Mouse (Mus musculus): Measurements from ENCODE around the gene Angpt4. TPM values are rescaled to one million over a fixed set of nuclear protein-coding genes. Genes with fewer than 3 reads are reported as not detected.

The Angpt4 gene
- polyA plus RNA-seq, 1 experiment from 2014 or later, result 2.7 TPM

DNA sequence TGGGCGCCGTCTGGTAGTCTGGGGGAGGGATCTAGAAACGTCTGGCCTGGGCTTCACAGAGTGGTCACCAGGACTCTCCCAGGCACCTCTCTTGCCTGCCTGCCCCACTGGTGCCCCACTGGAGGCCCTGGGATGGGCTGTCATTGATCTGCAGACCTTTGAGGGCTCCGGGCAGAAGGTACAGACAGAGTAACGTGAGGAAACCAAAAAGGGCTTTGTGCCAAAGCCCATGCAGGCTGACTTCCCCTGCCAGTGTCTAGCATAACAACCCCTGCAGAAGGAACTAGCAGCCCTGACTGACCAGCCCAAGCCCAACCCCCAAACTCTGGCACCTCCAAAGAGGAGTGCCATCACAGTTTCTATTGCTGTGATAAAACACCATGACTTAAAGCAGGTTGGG lies 15.1 kb upstream of the Angpt4 start:
- 64% methylated on average over 5 of the region's 5 CpGs for WGBS
- Histone ChIP-seq H3K27ac (no peak overlapping the region), H3K4me1 (peaks cover 20% of the 10 kb centered on the region), H3K4me2 (no peak overlapping the region), H3K9me3 (replicated peaks) (no peaks in the 10 kb centered on the region), H3K9ac (no peak overlapping the region), H3K4me3 (replicated peaks) (no peak overlapping the region), H3K27me3 (peaks cover 4% of the 10 kb centered on the region; the same call in 1 of the 2 replicates), H3K36me3 (no peaks in the 10 kb centered on the region)
- no peak for ATAC-seq (replicated peaks; ENCODE audit: low FRiP score)

DNA sequence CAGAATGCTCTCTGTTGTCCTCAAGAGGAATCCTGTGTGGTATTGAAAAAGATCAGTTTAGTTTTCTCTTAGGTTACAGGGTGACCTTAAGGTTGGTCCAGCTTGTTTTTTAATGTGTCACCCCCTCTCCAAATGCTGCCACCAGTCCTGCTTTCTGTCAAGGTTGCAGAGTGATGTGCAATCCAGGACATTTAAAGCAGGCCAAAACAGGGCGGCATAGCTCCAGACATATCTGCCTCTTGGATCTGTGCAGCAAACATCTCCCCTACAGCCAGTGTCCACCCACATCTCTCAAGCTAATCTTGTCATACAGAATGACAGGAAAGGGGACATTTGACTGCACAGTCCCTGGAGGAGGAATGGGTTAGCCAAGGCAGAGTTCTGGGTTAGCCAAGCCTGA lies 12.9 kb upstream of the Angpt4 start:
- no peak overlapping the region for H3K27ac ChIP-seq
- H3K9ac ChIP-seq, result no peak overlapping the region
- H3K9me3 ChIP-seq (replicated peaks), result no peaks in the 10 kb centered on the region
- 91% methylated on average over 1 of the region's 1 CpGs for WGBS
- H3K36me3 ChIP-seq, result no peaks in the 10 kb centered on the region
- no peak overlapping the region for H3K4me3 ChIP-seq (replicated peaks)
- peaks cover 8% of the 10 kb centered on the region; the same call in 1 of the 2 replicates for H3K27me3 ChIP-seq
- peaks cover 17% of the 10 kb centered on the region for H3K4me1 ChIP-seq
- ATAC-seq (replicated peaks; ENCODE audit: low FRiP score), result no peak
- no peak overlapping the region for H3K4me2 ChIP-seq

DNA sequence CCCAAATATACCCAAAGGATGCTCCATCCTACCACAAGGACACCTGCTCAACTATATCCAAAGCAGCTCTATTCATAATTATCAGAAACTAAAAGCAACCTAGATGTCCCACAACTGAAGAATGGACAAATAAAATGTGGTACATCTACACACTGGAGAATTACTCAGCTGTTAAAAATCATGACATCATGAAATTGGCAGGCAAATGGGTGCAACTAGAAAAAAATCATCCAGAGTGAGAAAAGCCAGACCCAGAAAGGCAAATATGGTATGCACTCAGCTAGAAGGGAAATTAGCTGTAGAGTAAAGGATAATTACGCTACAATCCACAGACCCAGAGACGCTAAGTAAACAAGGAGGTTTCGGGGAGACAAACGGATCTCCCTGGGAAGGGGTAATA lies 10.2 kb upstream of the Angpt4 start:
- H3K4me2 ChIP-seq, result no peak overlapping the region
- no peak overlapping the region for H3K27ac ChIP-seq
- H3K9ac ChIP-seq, result no peak overlapping the region
- H3K4me3 ChIP-seq (replicated peaks), result no peak overlapping the region
- ATAC-seq (replicated peaks; ENCODE audit: low FRiP score), result no peak
- no peaks in the 10 kb centered on the region for H3K9me3 ChIP-seq (replicated peaks)
- no peaks in the 10 kb centered on the region for H3K36me3 ChIP-seq
- WGBS, result 47% methylated on average over 4 of the region's 4 CpGs
- no peaks in the 10 kb centered on the region for H3K4me1 ChIP-seq
- H3K27me3 ChIP-seq, result peaks cover 8% of the 10 kb centered on the region; the same call in 1 of the 2 replicates

DNA sequence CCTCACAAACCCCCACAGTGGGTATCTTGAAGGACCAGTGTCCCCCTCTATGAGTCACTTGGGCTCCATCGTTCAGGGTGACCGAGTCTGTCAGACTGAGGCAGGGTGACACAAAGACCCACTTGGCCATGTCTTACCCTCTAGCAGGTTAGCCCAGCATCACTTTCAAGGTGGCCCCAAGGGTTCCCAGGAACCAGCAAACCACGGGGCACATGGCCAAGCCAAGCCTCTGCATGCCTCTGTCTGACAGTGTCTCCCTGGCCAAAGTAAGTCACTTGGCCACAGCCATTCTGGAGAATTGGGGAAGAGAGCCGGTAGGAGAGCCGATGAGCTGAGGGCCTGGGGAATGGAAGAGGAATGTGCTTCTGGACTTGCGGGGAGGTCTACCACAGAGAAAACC lies 7.7 kb upstream of the Angpt4 start:
- no peak overlapping the region for H3K4me3 ChIP-seq (replicated peaks)
- no peak overlapping the region for H3K4me2 ChIP-seq
- peaks cover 10% of the 10 kb centered on the region; the same call in 1 of the 2 replicates for H3K27me3 ChIP-seq
- H3K4me1 ChIP-seq, result no peaks in the 10 kb centered on the region
- H3K36me3 ChIP-seq, result no peaks in the 10 kb centered on the region
- H3K27ac ChIP-seq, result no peak overlapping the region
- no peak overlapping the region for H3K9ac ChIP-seq
- no peak for ATAC-seq (replicated peaks; ENCODE audit: low FRiP score)
- WGBS, result 90% methylated on average over 6 of the region's 6 CpGs
- no peaks in the 10 kb centered on the region for H3K9me3 ChIP-seq (replicated peaks)

DNA sequence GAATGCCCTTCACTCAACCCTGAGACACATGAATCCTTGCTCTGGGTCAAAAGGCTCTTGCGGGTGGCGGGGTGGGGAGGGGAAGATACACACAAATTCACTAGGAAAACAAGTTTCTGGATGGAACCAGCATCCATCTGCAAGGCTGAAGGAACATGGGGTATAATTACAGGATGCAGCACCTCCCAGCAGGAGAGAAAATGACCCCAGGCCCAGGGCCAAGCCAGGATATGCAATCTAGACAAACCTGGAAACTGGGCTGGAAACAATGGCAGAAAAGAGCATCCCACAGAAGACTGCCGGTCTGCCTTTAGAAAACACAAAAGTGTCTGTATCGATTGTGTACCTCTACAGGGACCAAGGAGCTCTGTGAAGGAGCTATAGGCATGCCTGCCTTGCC lies 7.1 kb upstream of the Angpt4 start:
- Histone ChIP-seq H3K27me3 (peaks cover 13% of the 10 kb centered on the region), H3K27ac (no peak overlapping the region), H3K36me3 (no peaks in the 10 kb centered on the region), H3K4me1 (no peaks in the 10 kb centered on the region), H3K4me2 (no peak overlapping the region), H3K9me3 (replicated peaks) (no peaks in the 10 kb centered on the region), H3K9ac (no peak overlapping the region), H3K4me3 (replicated peaks) (no peak overlapping the region)
- WGBS, result 60% methylated on average over 4 of the region's 4 CpGs
- no peak for ATAC-seq (replicated peaks; ENCODE audit: low FRiP score)

DNA sequence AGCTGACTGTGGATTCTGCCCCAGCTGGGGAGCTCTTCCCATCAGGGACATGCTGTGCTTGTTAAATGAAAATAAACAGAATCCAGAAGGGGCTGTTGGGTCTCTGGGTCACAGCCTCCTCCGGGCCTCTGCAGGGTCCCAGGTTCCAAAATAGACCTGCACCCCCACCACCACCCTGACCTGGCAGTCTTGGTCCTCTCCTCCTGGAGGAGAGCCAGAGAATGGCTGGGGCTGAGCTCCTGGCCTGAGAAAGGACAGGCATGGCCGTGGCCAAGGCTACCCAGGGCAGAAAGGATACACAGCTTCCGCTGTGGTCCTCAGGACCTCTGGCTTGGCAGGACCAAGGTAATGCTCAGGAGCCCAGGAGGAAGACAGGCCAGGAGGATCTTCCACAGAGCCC lies 6.4 kb upstream of the Angpt4 start:
- Histone ChIP-seq H3K27ac (no peak overlapping the region), H3K4me1 (no peaks in the 10 kb centered on the region), H3K9ac (no peak overlapping the region), H3K9me3 (replicated peaks) (no peaks in the 10 kb centered on the region), H3K4me3 (replicated peaks) (no peak overlapping the region), H3K27me3 (peaks cover 12% of the 10 kb centered on the region), H3K36me3 (no peaks in the 10 kb centered on the region), H3K4me2 (no peak overlapping the region)
- no peak; the same call in 1 of the 2 replicates for ATAC-seq (replicated peaks; ENCODE audit: low FRiP score)
- 52% methylated on average over 3 of the region's 3 CpGs for WGBS

DNA sequence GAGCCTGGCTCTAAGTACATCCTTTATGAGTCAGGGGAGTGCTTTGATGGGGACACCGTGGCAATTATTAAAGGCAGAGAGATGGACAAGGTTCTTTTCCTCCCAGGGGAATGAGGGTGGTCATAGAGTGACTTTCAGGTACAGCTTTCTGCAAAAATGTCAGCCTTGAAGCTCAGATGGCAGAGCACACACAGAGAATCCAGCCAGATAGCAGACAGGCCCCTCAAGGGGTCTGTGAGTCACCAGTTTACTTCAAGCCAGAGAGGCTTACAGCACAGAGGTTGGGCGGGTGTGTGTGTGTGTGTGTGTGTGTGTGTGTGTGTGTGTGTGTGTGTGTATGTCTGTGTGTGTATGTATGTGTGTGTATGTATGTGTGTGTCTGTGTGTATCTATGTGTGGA lies 4.0 kb upstream of the Angpt4 start:
- H3K9ac ChIP-seq, result no peak overlapping the region
- no peaks in the 10 kb centered on the region for H3K9me3 ChIP-seq (replicated peaks)
- H3K36me3 ChIP-seq, result no peaks in the 10 kb centered on the region
- H3K4me1 ChIP-seq, result peaks cover 20% of the 10 kb centered on the region
- H3K4me2 ChIP-seq, result no peak overlapping the region
- no peak overlapping the region for H3K4me3 ChIP-seq (replicated peaks)
- WGBS, result 81% methylated on average over 2 of the region's 2 CpGs
- no peak overlapping the region for H3K27ac ChIP-seq
- peaks cover 12% of the 10 kb centered on the region for H3K27me3 ChIP-seq
- no peak for ATAC-seq (replicated peaks; ENCODE audit: low FRiP score)

DNA sequence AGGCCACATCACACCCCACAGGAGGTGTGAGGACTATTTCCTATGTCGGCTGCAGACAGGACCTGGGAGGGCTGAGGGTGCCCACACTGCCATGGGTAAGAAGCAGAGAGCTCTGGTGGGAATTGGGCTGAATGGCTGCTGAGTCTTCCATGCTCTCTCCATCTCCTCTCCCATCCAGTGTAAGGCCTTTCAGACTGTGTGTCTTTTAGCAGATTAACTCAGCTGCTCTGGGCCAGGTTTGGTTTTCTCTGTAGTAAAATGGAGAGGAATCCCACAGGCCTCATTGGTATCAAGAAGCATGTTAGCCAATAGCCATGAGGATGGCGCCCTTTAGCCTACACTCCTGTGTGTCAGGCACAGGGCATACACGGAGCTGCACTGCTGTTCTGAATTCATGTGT lies 1.6 kb upstream of the Angpt4 start:
- Histone ChIP-seq H3K4me1 (peaks cover 20% of the 10 kb centered on the region), H3K4me3 (replicated peaks) (no peak overlapping the region), H3K27ac (no peak overlapping the region), H3K9ac (no peak overlapping the region), H3K27me3 (peaks cover 26% of the 10 kb centered on the region), H3K4me2 (no peak overlapping the region), H3K36me3 (no peaks in the 10 kb centered on the region), H3K9me3 (replicated peaks) (no peaks in the 10 kb centered on the region)
- ATAC-seq (replicated peaks; ENCODE audit: low FRiP score), result no peak
- 75% methylated on average over 3 of the region's 3 CpGs for WGBS

DNA sequence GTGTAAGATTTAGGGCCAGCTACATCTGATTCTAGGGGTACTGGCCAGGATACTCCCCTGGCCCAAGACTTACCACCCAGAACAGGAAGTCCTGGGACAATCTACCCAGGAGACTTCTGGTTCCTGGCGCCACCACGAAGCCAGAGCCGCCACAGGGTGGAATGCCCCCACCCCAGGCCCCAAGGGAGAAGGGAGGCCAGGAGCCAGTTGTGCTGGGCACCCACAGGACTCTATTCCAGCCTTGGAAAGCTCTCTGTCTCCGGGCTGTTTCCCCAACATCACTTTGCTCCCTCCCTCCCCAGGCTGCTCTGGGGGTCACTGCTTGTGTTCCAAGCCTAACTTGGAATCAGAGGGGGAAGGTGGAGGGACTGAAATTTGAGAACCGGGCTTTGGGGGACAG lies 512 bp upstream of the Angpt4 start:
- no peak; the same call in 1 of the 2 replicates for ATAC-seq (replicated peaks; ENCODE audit: low FRiP score)
- H3K4me2 ChIP-seq, result no peak overlapping the region
- H3K27me3 ChIP-seq, result peaks cover 33% of the 10 kb centered on the region
- 37% methylated on average over 5 of the region's 5 CpGs for whole genome bisulfite sequencing
- H3K9me3 ChIP-seq (replicated peaks), result no peaks in the 10 kb centered on the region
- H3K9ac ChIP-seq, result no peak overlapping the region
- no peak overlapping the region for H3K4me3 ChIP-seq (replicated peaks)
- no peaks in the 10 kb centered on the region for H3K36me3 ChIP-seq
- peaks cover 25% of the 10 kb centered on the region for H3K4me1 ChIP-seq
- H3K27ac ChIP-seq, result peak overlapping the region; percentile 49

DNA sequence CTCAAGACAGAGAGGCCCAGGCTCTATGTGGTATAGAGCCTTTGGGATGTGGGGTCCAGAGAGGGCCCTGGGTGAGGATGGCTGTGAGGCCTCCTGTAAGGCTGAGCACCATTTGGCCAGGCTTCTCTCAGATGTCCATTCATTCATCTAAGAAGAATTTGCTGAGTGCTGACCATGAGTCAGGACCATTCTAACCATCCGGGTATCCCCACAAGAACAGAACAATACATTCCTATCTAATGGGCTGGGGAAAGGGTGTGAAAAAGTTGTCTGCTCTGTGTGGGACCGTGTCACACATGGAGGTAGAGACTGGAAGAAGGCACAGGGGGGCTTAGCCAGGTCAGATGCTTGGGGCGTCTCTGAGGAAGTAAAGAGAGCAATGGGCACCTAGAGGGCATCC lies 741 bp downstream of the Angpt4 start:
- Histone ChIP-seq H3K9me3 (replicated peaks) (no peaks in the 10 kb centered on the region), H3K36me3 (no peaks in the 10 kb centered on the region), H3K4me2 (0 out of 2 replicates have a peak overlapping the region, but pooled peaks have one; percentile 2), H3K9ac (no peak overlapping the region), H3K4me3 (replicated peaks) (no peak overlapping the region), H3K4me1 (peaks cover 37% of the 10 kb centered on the region), H3K27ac (no peak overlapping the region), H3K27me3 (peaks cover 33% of the 10 kb centered on the region)
- ATAC-seq (replicated peaks; ENCODE audit: low FRiP score), result no peak
- WGBS, result 76% methylated on average over 3 of the region's 3 CpGs

DNA sequence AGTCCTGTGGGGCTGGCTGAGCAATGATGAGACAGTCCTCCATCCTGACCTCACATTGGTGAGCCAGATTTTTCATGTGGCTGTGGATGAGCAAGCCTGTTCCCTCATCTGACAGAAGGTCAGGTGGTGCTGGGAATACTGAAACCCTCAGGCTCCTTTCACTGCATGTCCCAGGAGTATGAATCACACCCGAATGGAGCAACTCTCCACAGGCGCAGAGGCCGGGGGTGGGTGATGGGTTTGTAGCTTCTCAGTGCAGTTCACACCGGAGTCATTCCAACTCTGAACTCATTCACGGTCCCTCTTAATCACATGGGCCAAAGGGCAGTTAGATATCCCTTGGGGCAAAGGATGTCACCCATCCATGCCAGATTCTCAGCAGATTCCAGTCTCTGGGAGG lies 3.1 kb downstream of the Angpt4 start:
- ATAC-seq (replicated peaks; ENCODE audit: low FRiP score), result no peak
- H3K27me3 ChIP-seq, result peaks cover 35% of the 10 kb centered on the region
- no peak overlapping the region for H3K27ac ChIP-seq
- peaks cover 52% of the 10 kb centered on the region for H3K4me1 ChIP-seq
- no peak overlapping the region for H3K4me2 ChIP-seq
- no peaks in the 10 kb centered on the region for H3K9me3 ChIP-seq (replicated peaks)
- H3K4me3 ChIP-seq (replicated peaks), result no peak overlapping the region
- H3K36me3 ChIP-seq, result no peaks in the 10 kb centered on the region
- 59% methylated on average over 5 of the region's 5 CpGs for WGBS
- H3K9ac ChIP-seq, result no peak overlapping the region

DNA sequence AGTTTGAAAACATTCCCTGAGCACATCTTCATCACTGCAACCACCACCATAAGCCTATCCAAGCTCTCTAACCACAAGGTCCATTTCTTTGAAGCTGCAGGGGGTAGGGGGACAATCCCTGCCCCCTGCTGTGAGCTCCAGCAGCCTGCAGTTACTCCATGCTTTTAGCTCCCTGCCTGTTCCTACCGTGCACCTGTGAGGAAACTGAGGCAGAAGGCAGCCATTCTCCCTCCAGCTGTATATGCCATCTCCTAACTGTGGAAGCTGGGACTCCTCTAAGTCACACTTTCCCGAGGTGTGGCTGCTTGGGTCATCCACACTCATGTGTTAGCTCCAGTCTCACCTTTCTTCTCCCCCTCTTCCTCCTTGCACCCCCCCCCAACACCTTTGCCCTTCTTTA lies 4.1 kb downstream of the Angpt4 start:
- Histone ChIP-seq H3K27me3 (peaks cover 36% of the 10 kb centered on the region), H3K9ac (no peak overlapping the region), H3K4me1 (peaks cover 57% of the 10 kb centered on the region), H3K27ac (no peak overlapping the region), H3K36me3 (no peaks in the 10 kb centered on the region), H3K4me3 (replicated peaks) (no peak overlapping the region), H3K4me2 (no peak overlapping the region), H3K9me3 (replicated peaks) (no peaks in the 10 kb centered on the region)
- no peak for ATAC-seq (replicated peaks; ENCODE audit: low FRiP score)
- WGBS, result 18% methylated on average over 2 of the region's 2 CpGs

DNA sequence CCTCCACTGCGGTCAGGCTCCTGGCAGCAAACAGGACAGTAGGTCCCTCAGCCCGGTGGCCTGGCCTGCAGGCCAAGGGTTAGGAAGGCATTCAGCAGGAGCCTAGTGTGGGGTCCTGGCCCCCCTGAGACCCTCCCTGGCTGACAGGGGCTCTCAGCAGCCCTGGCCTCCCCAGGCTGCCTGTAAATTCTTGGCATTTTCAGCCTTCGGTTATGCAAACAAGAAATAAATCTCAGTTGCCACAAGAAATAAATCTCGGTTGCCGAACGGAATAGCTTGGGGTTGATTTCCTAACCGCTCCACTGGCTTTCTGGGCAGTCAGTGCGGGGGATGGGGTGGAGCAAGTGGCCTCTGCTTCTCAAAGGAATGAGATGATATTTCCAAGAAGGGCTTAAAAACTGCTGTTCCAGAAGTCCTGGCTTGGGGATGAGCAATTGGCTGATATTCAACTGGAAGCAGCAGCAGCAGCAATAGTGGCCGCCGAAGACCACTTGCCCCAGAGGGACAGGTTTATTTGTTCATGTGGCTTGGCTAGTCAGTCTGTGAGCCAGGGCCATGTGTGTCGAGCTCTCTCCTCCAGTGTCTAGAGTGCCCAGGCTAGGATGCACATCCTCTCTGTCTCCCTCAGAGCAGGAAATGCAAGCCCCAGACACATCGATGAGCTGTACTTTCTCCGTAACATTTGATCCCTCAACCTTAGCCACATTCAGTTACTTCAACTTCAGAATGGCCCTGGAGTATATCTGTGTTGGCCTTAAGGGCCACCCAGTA lies 5.2 kb downstream of the Angpt4 start:
- 16% methylated on average over 13 of the region's 13 CpGs for WGBS

More for the DNA sequence above, 5.2 kb downstream of the Angpt4 start:
- Histone ChIP-seq H3K4me3 (replicated peaks) (no peak overlapping the region), H3K9ac (no peak overlapping the region; the same call in 1 of the 2 replicates), H3K36me3 (no peaks in the 10 kb centered on the region), H3K27me3 (peaks cover 40% of the 10 kb centered on the region), H3K9me3 (replicated peaks) (no peaks in the 10 kb centered on the region), H3K4me2 (peak overlapping the region; percentile 29), H3K27ac (peak overlapping the region; percentile 74), H3K4me1 (peaks cover 49% of the 10 kb centered on the region)
- peak; percentile 80 for ATAC-seq (replicated peaks; ENCODE audit: low FRiP score)
